Comparison of ENCODE assay signal across 27 mouse cellular contexts in genomic region chr11:59154220-59154619, GRCm38 (mm10). TPM values are rescaled to one million over a fixed set of nuclear protein-coding genes. Genes with fewer than 3 reads are reported as not detected.
DNase-seq lines count a peak whose midpoint lies in the region; ATAC-seq and TF ChIP-seq lines count a peak whose summit lies in the region.
"Had no signal": no experiment of that assay in that cellular context is flagged by ENCODE, and none has a peak within 500 bp of the region (broad histone marks: within the 10 kb centered on the region; RNA-seq: fewer than 3 reads in every experiment).

No protein-coding gene starts in this region.

- no peaks in the 10 kb centered on the region for H3K9me3 ChIP-seq in heart, embryonic 12.5 days (replicated peaks)
- H3K9me3 ChIP-seq in lung, embryonic 16.5 days (ENCODE audit: control insufficient read depth, low read length), result no peaks in the 10 kb centered on the region
- H3K9me3 ChIP-seq in limb, embryonic 14.5 days (ENCODE audit: control insufficient read depth, low read length), result no peaks in the 10 kb centered on the region
- H3K9me3 ChIP-seq: limb, embryonic 12.5 days; lung, embryonic 15.5 days; midbrain, embryonic 10.5 days; neural tube, embryonic 15.5 days; stomach, embryonic 15.5 days had no signal

- TF ChIP-seq CTCF in lung, adult 2 months (IDR thresholded peaks at IDR 0.05; ENCODE audit: insufficient read depth, low read length), result no peak

- peak; percentile 60 for DNase-seq in adrenal gland, adult 2 months
- no peak for DNase-seq in adrenal gland, postnatal 4 days (ENCODE audit: low spot score in 2 of 2)
- no peak for DNase-seq in heart, postnatal 36 days
- DNase-seq in lung, adult 2 months, result no peak
- no peak for DNase-seq in limb, embryonic 14.5 days (ENCODE audit: low spot score)
- no peak for DNase-seq in kidney, adult 18-20 months
- DNase-seq: cerebellum, adult 11 months; cerebellum, adult 9-11 months; forebrain, postnatal 0 days; gastrocnemius, postnatal 36 days; kidney, postnatal 25 days; layer of hippocampus, postnatal 36 days; thymus, postnatal 25 days had no signal

- 58% methylated on average over 7 of the region's 7 CpGs for WGBS in heart, embryonic 12.5 days
- WGBS in lung, embryonic 16.5 days, result 58% methylated on average over 7 of the region's 7 CpGs
- WGBS in lung, adult 2 months, result 71% methylated on average over 7 of the region's 7 CpGs
- 80% methylated on average over 7 of the region's 7 CpGs for WGBS in limb, embryonic 14.5 days

- no peak for TF ChIP-seq POLR2A in lung, adult 2 months (IDR thresholded peaks at IDR 0.05; ENCODE audit: borderline replicate concordance, extremely low read depth, low read depth, low read length)
- TF ChIP-seq POLR2A in limb, embryonic 14.5 days (IDR thresholded peaks at IDR 0.05; ENCODE audit: borderline replicate concordance, extremely low read depth, insufficient read depth, insufficient read length), result no peak

- no peak overlapping the region for H3K4me3 ChIP-seq in heart, embryonic 12.5 days
- H3K4me3 ChIP-seq in lung, embryonic 16.5 days (ENCODE audit: low read length), result no peak overlapping the region
- H3K4me3 ChIP-seq in lung, adult 2 months (replicated peaks; ENCODE audit: extremely low read depth, low read depth, low read length), result no peak overlapping the region
- no peak overlapping the region for H3K4me3 ChIP-seq in limb, embryonic 14.5 days (replicated peaks; ENCODE audit: low read length)
- H3K4me3 ChIP-seq: layer of hippocampus, adult 2 months; limb, embryonic 12.5 days; lung, embryonic 15.5 days; midbrain, embryonic 10.5 days; neural tube, embryonic 15.5 days; stomach, embryonic 15.5 days had no signal

- peaks cover 33% of the 10 kb centered on the region for H3K36me3 ChIP-seq in heart, embryonic 12.5 days
- peaks cover 4% of the 10 kb centered on the region; the same call in 1 of the 2 replicates for H3K36me3 ChIP-seq in lung, embryonic 16.5 days (ENCODE audit: control insufficient read depth, insufficient read depth, low read length)
- peaks cover 19% of the 10 kb centered on the region for H3K36me3 ChIP-seq in limb, embryonic 14.5 days (ENCODE audit: control insufficient read depth, insufficient read depth, low read length)

- H3K27me3 ChIP-seq in heart, embryonic 12.5 days (replicated peaks), result no peaks in the 10 kb centered on the region
- H3K27me3 ChIP-seq in lung, embryonic 16.5 days (ENCODE audit: control insufficient read depth, insufficient read depth, low read depth, low read length), result no peaks in the 10 kb centered on the region
- no peaks in the 10 kb centered on the region for H3K27me3 ChIP-seq in limb, embryonic 14.5 days (ENCODE audit: control insufficient read depth, insufficient read depth, low read length)
- H3K27me3 ChIP-seq: limb, embryonic 12.5 days; lung, embryonic 15.5 days; neural tube, embryonic 15.5 days; stomach, embryonic 15.5 days had no signal

- H3K27ac ChIP-seq in heart, embryonic 12.5 days (ENCODE audit: poor library complexity, severe bottlenecking), result peak overlapping the region; percentile 64
- no peak overlapping the region for H3K27ac ChIP-seq in lung, embryonic 16.5 days (ENCODE audit: low read length)
- H3K27ac ChIP-seq in limb, embryonic 14.5 days (replicated peaks; ENCODE audit: low read depth, low read length), result no peak overlapping the region
- H3K27ac ChIP-seq: hindbrain, postnatal 0 days; layer of hippocampus, adult 2 months; limb, embryonic 12.5 days; liver, embryonic 14.5 days; lung, embryonic 15.5 days; midbrain, embryonic 10.5 days; neural tube, embryonic 15.5 days; stomach, embryonic 15.5 days had no signal

- H3K9ac ChIP-seq in heart, embryonic 12.5 days, result no peak overlapping the region
- no peak overlapping the region for H3K9ac ChIP-seq in lung, embryonic 16.5 days (ENCODE audit: low read length)
- H3K9ac ChIP-seq in limb, embryonic 14.5 days (ENCODE audit: low read depth, low read length, severe bottlenecking), result no peak overlapping the region
- H3K9ac ChIP-seq: forebrain, postnatal 0 days; limb, embryonic 12.5 days; liver, embryonic 14.5 days; lung, embryonic 15.5 days; neural tube, embryonic 15.5 days; stomach, embryonic 15.5 days had no signal

- H3K4me2 ChIP-seq in heart, embryonic 12.5 days, result no peak overlapping the region
- no peak overlapping the region for H3K4me2 ChIP-seq in lung, embryonic 16.5 days (ENCODE audit: low read depth, low read length)
- H3K4me2 ChIP-seq in limb, embryonic 14.5 days (replicated peaks; ENCODE audit: low read depth, low read length, severe bottlenecking), result no peak overlapping the region
- H3K4me2 ChIP-seq: limb, embryonic 12.5 days; lung, embryonic 15.5 days; neural tube, embryonic 15.5 days; stomach, embryonic 15.5 days had no signal

- peaks cover 9% of the 10 kb centered on the region; the same call in 1 of the 2 replicates for H3K4me1 ChIP-seq in heart, embryonic 12.5 days (replicated peaks)
- no peaks in the 10 kb centered on the region for H3K4me1 ChIP-seq in lung, embryonic 16.5 days (replicated peaks; ENCODE audit: control insufficient read depth, insufficient read depth, low read length)
- H3K4me1 ChIP-seq in lung, adult 2 months (ENCODE audit: control insufficient read depth, insufficient read depth, low read length), result no peaks in the 10 kb centered on the region
- no peaks in the 10 kb centered on the region for H3K4me1 ChIP-seq in limb, embryonic 14.5 days (ENCODE audit: control insufficient read depth, insufficient read depth, low read length)
- H3K4me1 ChIP-seq: limb, embryonic 12.5 days; lung, embryonic 15.5 days; midbrain, embryonic 10.5 days; neural tube, embryonic 15.5 days; stomach, embryonic 15.5 days had no signal

- peak; percentile 61; the same call in 1 of the 2 replicates for ATAC-seq in heart, embryonic 12.5 days (ENCODE audit: insufficient number of reproducible peaks, low FRiP score)
- peak; percentile 43; the same call in 1 of the 2 replicates for ATAC-seq in lung, embryonic 16.5 days (ENCODE audit: low read depth)
- ATAC-seq in limb, embryonic 14.5 days (ENCODE audit: low FRiP score, low read depth), result peak; percentile 73; the same call in 1 of the 2 replicates
- ATAC-seq: CD4-positive, CD25-positive, alpha-beta regulatory T cell, adult 4 months; forebrain, postnatal 0 days; hindbrain, postnatal 0 days; intestine, embryonic 16.5 days had no signal

- intact Hi-C loops in heart, postnatal 36 days (cut with DNase I), result no loop called here

RNA-seq across cellular contexts. Expression of gene Iba57, which starts 9.3 kb away (rescaled TPM):
- 10 to 100 TPM; 16.5 to 21.9 TPM for total RNA-seq in adrenal gland, adult 2 months (2021)
- polyA plus RNA-seq in adrenal gland, adult 2 months (2012; rRNA removed), result 15.5 and 16.0 TPM in 2 replicates
- 10 to 100 TPM; 17.7 to 18.4 TPM for total RNA-seq in adrenal gland, postnatal 4 days (2021)
- 7.3 and 7.8 TPM in 2 replicates for polyA plus RNA-seq in heart, embryonic 12.5 days (2016; fragmentation: Nextera tagmentation; extraction: Ambion mirVana)
- 10 to 100 TPM; 20.4 to 20.5 TPM for total RNA-seq in heart, postnatal 36 days (2021)
- 4.6 and 4.8 TPM in 2 replicates for polyA plus RNA-seq in lung, embryonic 16.5 days (2015; fragmentation: Nextera tagmentation; extraction: Ambion mirVana)
- polyA plus RNA-seq in lung, adult 2 months (2012; rRNA removed), result 3.7 and 3.9 TPM in 2 replicates
- 4.0 TPM in 2 replicates for polyA plus RNA-seq in limb, embryonic 14.5 days (2012; rRNA removed)
- 1.8 and 2.4 TPM in 2 replicates for polyA plus RNA-seq in limb, embryonic 14.5 days (2014; fragmentation: Nextera tagmentation; extraction: Ambion mirVana)

RNA-seq across cellular contexts. Expression of gene Obscn, which starts 18.0 kb away (rescaled TPM):
- 1 to 10 TPM in 1 of 2 experiments, under 1 TPM in 1; 0.92 to 1.5 TPM for total RNA-seq in adrenal gland, adult 2 months (2021)
- 5.5 and 7.8 TPM in 2 replicates for polyA plus RNA-seq in adrenal gland, adult 2 months (2012; rRNA removed)
- 10 to 100 TPM in 1 of 2 experiments, 1 to 10 TPM in 1; 9.0 to 22.3 TPM for total RNA-seq in adrenal gland, postnatal 4 days (2021)
- 39.2 and 42.5 TPM in 2 replicates for polyA plus RNA-seq in heart, embryonic 12.5 days (2016; fragmentation: Nextera tagmentation; extraction: Ambion mirVana)
- 100 to 1,000 TPM; 725 to 820 TPM for total RNA-seq in heart, postnatal 36 days (2021)
- 1.9 and 3.0 TPM in 2 replicates for polyA plus RNA-seq in lung, embryonic 16.5 days (2015; fragmentation: Nextera tagmentation; extraction: Ambion mirVana)
- 5.3 and 19.0 TPM in 2 replicates for polyA plus RNA-seq in lung, adult 2 months (2012; rRNA removed)
- 11.0 and 11.5 TPM in 2 replicates for polyA plus RNA-seq in limb, embryonic 14.5 days (2012; rRNA removed)
- polyA plus RNA-seq in limb, embryonic 14.5 days (2014; fragmentation: Nextera tagmentation; extraction: Ambion mirVana), result 3.2 and 5.4 TPM in 2 replicates
- total RNA-seq: common myeloid progenitor, adult 5-6 weeks had no signal
- polyA plus RNA-seq: CD4-positive, CD25-positive, alpha-beta regulatory T cell, adult 4 months had no signal

RNA-seq across cellular contexts. Expression of gene Gjc2, which starts 28.8 kb away (rescaled TPM):
- total RNA-seq in adrenal gland, adult 2 months (2021), result 1 to 10 TPM in 1 of 2 experiments, under 1 TPM in 1; 0.29 to 1.5 TPM
- polyA plus RNA-seq in adrenal gland, adult 2 months (2012; rRNA removed), result 3.0 TPM in 2 replicates
- total RNA-seq in adrenal gland, postnatal 4 days (2021), result under 1 TPM; 0.59 to 0.62 TPM
- 0.13 and 0.31 TPM in 2 replicates for polyA plus RNA-seq in heart, embryonic 12.5 days (2016; fragmentation: Nextera tagmentation; extraction: Ambion mirVana)
- total RNA-seq in heart, postnatal 36 days (2021), result 1 to 10 TPM in 1 of 2 experiments, under 1 TPM in 1; 0.97 to 1.0 TPM
- 0.31 and 0.50 TPM in 2 replicates for polyA plus RNA-seq in lung, embryonic 16.5 days (2015; fragmentation: Nextera tagmentation; extraction: Ambion mirVana)
- polyA plus RNA-seq in lung, adult 2 months (2012; rRNA removed), result 1.7 and 3.5 TPM in 2 replicates
- polyA plus RNA-seq in limb, embryonic 14.5 days (2012; rRNA removed), result 0.78 and 1.2 TPM in 2 replicates
- polyA plus RNA-seq in limb, embryonic 14.5 days (2014; fragmentation: Nextera tagmentation; extraction: Ambion mirVana), result 0.36 and 0.70 TPM in 2 replicates
- total RNA-seq: common myeloid progenitor, adult 5-6 weeks had no signal
- polyA plus RNA-seq: CD4-positive, CD25-positive, alpha-beta regulatory T cell, adult 4 months; hindbrain, embryonic 11.5 days; midbrain, embryonic 10.5 days had no signal

RNA-seq across cellular contexts. Expression of gene Guk1, which starts 37.8 kb away (rescaled TPM):
- 10 to 100 TPM; 48.2 to 72.0 TPM for total RNA-seq in adrenal gland, adult 2 months (2021)
- polyA plus RNA-seq in adrenal gland, adult 2 months (2012; rRNA removed), result 80.0 and 95.2 TPM in 2 replicates
- total RNA-seq in adrenal gland, postnatal 4 days (2021), result 10 to 100 TPM; 58.9 to 62.8 TPM
- 101 TPM in 2 replicates for polyA plus RNA-seq in heart, embryonic 12.5 days (2016; fragmentation: Nextera tagmentation; extraction: Ambion mirVana)
- 100 to 1,000 TPM in 1 of 2 experiments, 10 to 100 TPM in 1; 88.3 to 117 TPM for total RNA-seq in heart, postnatal 36 days (2021)
- 127 and 129 TPM in 2 replicates for polyA plus RNA-seq in lung, embryonic 16.5 days (2015; fragmentation: Nextera tagmentation; extraction: Ambion mirVana)
- polyA plus RNA-seq in lung, adult 2 months (2012; rRNA removed), result 100 and 126 TPM in 2 replicates
- 101 and 102 TPM in 2 replicates for polyA plus RNA-seq in limb, embryonic 14.5 days (2012; rRNA removed)
- polyA plus RNA-seq in limb, embryonic 14.5 days (2014; fragmentation: Nextera tagmentation; extraction: Ambion mirVana), result 126 and 129 TPM in 2 replicates

RNA-seq across cellular contexts. Expression of gene Mrpl55, which starts 48.1 kb away (rescaled TPM):
- 10 to 100 TPM; 47.5 to 61.8 TPM for total RNA-seq in adrenal gland, adult 2 months (2021)
- polyA plus RNA-seq in adrenal gland, adult 2 months (2012; rRNA removed), result 56.4 and 64.8 TPM in 2 replicates
- total RNA-seq in adrenal gland, postnatal 4 days (2021), result 10 to 100 TPM; 52.0 to 57.9 TPM
- polyA plus RNA-seq in heart, embryonic 12.5 days (2016; fragmentation: Nextera tagmentation; extraction: Ambion mirVana), result 87.6 and 94.3 TPM in 2 replicates
- 100 to 1,000 TPM; 110 to 125 TPM for total RNA-seq in heart, postnatal 36 days (2021)
- 83.1 and 84.8 TPM in 2 replicates for polyA plus RNA-seq in lung, embryonic 16.5 days (2015; fragmentation: Nextera tagmentation; extraction: Ambion mirVana)
- polyA plus RNA-seq in lung, adult 2 months (2012; rRNA removed), result 26.0 and 27.0 TPM in 2 replicates
- 38.8 and 51.1 TPM in 2 replicates for polyA plus RNA-seq in limb, embryonic 14.5 days (2012; rRNA removed)
- polyA plus RNA-seq in limb, embryonic 14.5 days (2014; fragmentation: Nextera tagmentation; extraction: Ambion mirVana), result 81.0 and 85.2 TPM in 2 replicates
